Mouse (Mus musculus): ENCODE results near the gene Dusp27. TPM values are rescaled to one million over a fixed set of nuclear protein-coding genes. Genes with fewer than 3 reads are reported as not detected.

The Dusp27 gene
- polyA plus RNA-seq, 1 experiment from 2014 or later = 3.7 TPM

- WGBS = 25% methylated on average over 1 of the region's 1 CpGs
- Histone ChIP-seq H3K27me3 (ENCODE audit: control insufficient read depth, insufficient read depth, low read depth, low read length) (0 out of 2 replicates have a peak, but pooled peaks cover 1% of the 10 kb centered on the region), H3K9ac (ENCODE audit: low read length) (no peak overlapping the region), H3K4me2 (ENCODE audit: low read depth, low read length) (no peak overlapping the region), H3K4me3 (ENCODE audit: low read length) (no peak overlapping the region), H3K4me1 (replicated peaks; ENCODE audit: control insufficient read depth, insufficient read depth, low read length) (peaks cover 5% of the 10 kb centered on the region; the same call in 1 of the 2 replicates), H3K36me3 (ENCODE audit: control insufficient read depth, insufficient read depth, low read length) (no peaks in the 10 kb centered on the region), H3K9me3 (ENCODE audit: control insufficient read depth, low read length) (no peaks in the 10 kb centered on the region), H3K27ac (ENCODE audit: low read length) (no peak overlapping the region)
- 0 out of 2 replicates have a peak, but pooled peaks have one; percentile 54 for ATAC-seq (ENCODE audit: low read depth)
Measured at GRCm38 (mm10) chr1:166060406-166060805, 67.3 kb downstream of the Dusp27 start.

DNA sequence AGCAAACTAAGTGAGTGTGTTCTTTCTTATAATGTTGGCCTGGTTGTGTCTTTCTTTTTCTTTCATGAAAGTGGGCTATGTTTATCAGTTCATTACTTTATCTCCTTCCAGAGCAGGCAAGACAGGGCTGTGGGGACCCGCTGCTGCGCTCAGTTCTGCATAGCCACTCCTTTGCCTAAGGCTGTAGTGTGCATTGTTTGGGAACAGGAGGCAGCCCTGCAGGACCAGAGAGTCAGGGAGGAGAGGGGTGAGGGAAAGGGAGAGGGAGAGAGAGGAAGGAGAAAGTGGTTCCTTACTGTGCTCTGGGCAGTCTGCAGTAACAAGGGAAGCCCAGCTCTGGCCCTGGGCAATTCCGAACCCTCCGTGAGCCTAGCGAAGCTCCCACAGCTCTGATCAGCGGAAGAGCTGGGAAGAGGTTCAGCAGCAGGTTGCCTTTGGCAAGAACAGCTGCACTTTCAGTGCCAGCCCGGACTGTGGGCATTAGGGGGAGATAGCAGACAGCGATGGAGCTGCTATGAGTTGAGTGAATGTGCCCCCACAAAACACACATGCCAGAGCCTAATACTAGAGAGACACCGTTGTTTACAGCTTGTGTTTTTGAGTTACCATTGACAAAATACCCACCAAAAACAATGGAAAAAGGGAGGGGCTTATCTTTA, 71.5 kb downstream of the Dusp27 start:
- Histone ChIP-seq H3K36me3 (ENCODE audit: control insufficient read depth, insufficient read depth, low read length) (no peaks in the 10 kb centered on the region), H3K9me3 (ENCODE audit: control insufficient read depth, low read length) (no peaks in the 10 kb centered on the region), H3K4me2 (ENCODE audit: low read depth, low read length) (no peak overlapping the region), H3K4me1 (replicated peaks; ENCODE audit: control insufficient read depth, insufficient read depth, low read length) (peaks cover 5% of the 10 kb centered on the region), H3K4me3 (ENCODE audit: low read length) (no peak overlapping the region), H3K27ac (ENCODE audit: low read length) (no peak overlapping the region), H3K27me3 (ENCODE audit: control insufficient read depth, insufficient read depth, low read depth, low read length) (0 out of 2 replicates have a peak, but pooled peaks cover 5% of the 10 kb centered on the region), H3K9ac (ENCODE audit: low read length) (no peak overlapping the region)
- WGBS = 58% methylated on average over 9 of the region's 9 CpGs
- ATAC-seq (ENCODE audit: low read depth) = no peak

GRCm38 (mm10) chr1:166053285-166053955, 74.3 kb downstream of the Dusp27 start:
- Histone ChIP-seq H3K36me3 (ENCODE audit: control insufficient read depth, insufficient read depth, low read length) (no peaks in the 10 kb centered on the region), H3K27me3 (ENCODE audit: control insufficient read depth, insufficient read depth, low read depth, low read length) (0 out of 2 replicates have a peak, but pooled peaks cover 5% of the 10 kb centered on the region), H3K4me1 (replicated peaks; ENCODE audit: control insufficient read depth, insufficient read depth, low read length) (peaks cover 6% of the 10 kb centered on the region), H3K9ac (ENCODE audit: low read length) (no peak overlapping the region), H3K9me3 (ENCODE audit: control insufficient read depth, low read length) (no peaks in the 10 kb centered on the region), H3K27ac (ENCODE audit: low read length) (no peak overlapping the region), H3K4me3 (ENCODE audit: low read length) (no peak overlapping the region), H3K4me2 (ENCODE audit: low read depth, low read length) (no peak overlapping the region; the same call in 1 of the 2 replicates)
- ATAC-seq (ENCODE audit: low read depth) = no peak
- 29% methylated on average over 10 of the region's 10 CpGs for WGBS

- H3K9ac ChIP-seq (ENCODE audit: low read length) = no peak overlapping the region
- H3K4me3 ChIP-seq (ENCODE audit: low read length) = peak overlapping the region; percentile 51
- 9% methylated on average over 11 of the region's 11 CpGs for WGBS
- no peaks in the 10 kb centered on the region for H3K27me3 ChIP-seq (ENCODE audit: control insufficient read depth, insufficient read depth, low read depth, low read length)
- ATAC-seq (ENCODE audit: low read depth) = peak; percentile 84
- no peak overlapping the region for H3K27ac ChIP-seq (ENCODE audit: low read length)
- H3K4me2 ChIP-seq (ENCODE audit: low read depth, low read length) = peak overlapping the region; percentile 96
- H3K9me3 ChIP-seq (ENCODE audit: control insufficient read depth, low read length) = no peaks in the 10 kb centered on the region
- peaks cover 32% of the 10 kb centered on the region for H3K4me1 ChIP-seq (replicated peaks; ENCODE audit: control insufficient read depth, insufficient read depth, low read length)
- no peaks in the 10 kb centered on the region for H3K36me3 ChIP-seq (ENCODE audit: control insufficient read depth, insufficient read depth, low read length)
Measured at GRCm38 (mm10) chr1:166049046-166049827, 78.5 kb downstream of the Dusp27 start.

GRCm38 (mm10) chr1:166048230-166048911, 79.4 kb downstream of the Dusp27 start:
- Histone ChIP-seq H3K4me1 (replicated peaks; ENCODE audit: control insufficient read depth, insufficient read depth, low read length) (peaks cover 35% of the 10 kb centered on the region), H3K27me3 (ENCODE audit: control insufficient read depth, insufficient read depth, low read depth, low read length) (no peaks in the 10 kb centered on the region), H3K9ac (ENCODE audit: low read length) (peak overlapping the region; percentile 59), H3K4me2 (ENCODE audit: low read depth, low read length) (peak overlapping the region; percentile 96), H3K4me3 (ENCODE audit: low read length) (peak overlapping the region; percentile 51), H3K9me3 (ENCODE audit: control insufficient read depth, low read length) (no peaks in the 10 kb centered on the region), H3K27ac (ENCODE audit: low read length) (peak overlapping the region; percentile 19; the same call in 1 of the 2 replicates), H3K36me3 (ENCODE audit: control insufficient read depth, insufficient read depth, low read length) (no peaks in the 10 kb centered on the region)
- WGBS = 1% methylated on average over 23 of the region's 23 CpGs
- ATAC-seq (ENCODE audit: low read depth) = no peak

Other genes starting within 250 kb of the Dusp27 start
- 12.6 and 16.3 TPM in 2 replicates for gene Pou2f1, start 125.2 kb downstream of the Dusp27 start, polyA plus RNA-seq (2015; fragmentation: Nextera tagmentation; extraction: Ambion mirVana)
- gene Gpa33, start 2.3 kb upstream of the Dusp27 start, polyA plus RNA-seq (2015; fragmentation: Nextera tagmentation; extraction: Ambion mirVana) = 0.18 and 0.25 TPM in 2 replicates
- gene Mael, start 110.8 kb upstream of the Dusp27 start, polyA plus RNA-seq (2015; fragmentation: Nextera tagmentation; extraction: Ambion mirVana) = not detected in 2 replicates
- gene Ildr2, start 126.2 kb upstream of the Dusp27 start, polyA plus RNA-seq (2015; fragmentation: Nextera tagmentation; extraction: Ambion mirVana) = 0.98 and 1.1 TPM in 2 replicates